Mouse (Mus musculus) lung, embryonic 14.5 days (tissue): ENCODE results near the gene Mgat5b. TPM values are rescaled to one million over a fixed set of nuclear protein-coding genes. Genes with fewer than 3 reads are reported as not detected.

Experiments
- ATAC-seq: fragments of 200-750 bp; cut with Nextera tagmentation; 2 replicates; pipeline ENCODE4 v1.8.0; 2017; ENCODE audit warnings: mild to moderate bottlenecking, moderate TSS enrichment, moderate library complexity; ENCODE audit not compliant: insufficient read depth
- DNase-seq: peaks from one replicate; pipeline ENCODE4 v3.0.0-alpha.2; 2015
- H3K27ac ChIP-seq: fragments of 300-500 bp; sonication (generic); 2 replicates; pipeline ENCODE4 v1.5.1; 2014; ENCODE audit warnings: low read depth, mild to moderate bottlenecking, moderate library complexity
- H3K27me3 ChIP-seq: fragments of 300-500 bp; sonication (generic); 2 replicates; pipeline ENCODE4 v1.6.1; 2014; ENCODE audit warnings: low read length, control low read depth; ENCODE audit not compliant: insufficient read depth
- H3K36me3 ChIP-seq: fragments of 300-500 bp; sonication (generic); 2 replicates; pipeline ENCODE4 v1.6.1; 2014; ENCODE audit warnings: control low read depth; ENCODE audit not compliant: insufficient read depth
- H3K4me1 ChIP-seq: fragments of 300-500 bp; sonication (generic); 2 replicates; pipeline ENCODE4 v1.6.1; 2014; ENCODE audit warnings: antibody characterized with exemption, control low read depth; ENCODE audit not compliant: insufficient read depth
- H3K4me2 ChIP-seq: fragments of 300-500 bp; sonication (generic); 2 replicates; pipeline ENCODE4 v1.6.1; 2014; ENCODE audit warnings: mild to moderate bottlenecking
- H3K4me3 ChIP-seq: fragments of 300-500 bp; sonication (generic); 2 replicates; pipeline ENCODE4 v1.5.1; 2014; ENCODE audit warnings: low read depth, low read length
- H3K9ac ChIP-seq: fragments of 300-500 bp; sonication (generic); 2 replicates; pipeline ENCODE4 v1.6.1; 2014
- H3K9me3 ChIP-seq: fragments of 300-500 bp; sonication (generic); 2 replicates; pipeline ENCODE4 v1.6.1; 2016; ENCODE audit warnings: low read depth, low read length, control low read depth
- CTCF ChIP-seq: IDR thresholded peaks from 2 replicates; pipeline ENCODE4 v1.5.1; 2016; ENCODE audit warnings: antibody characterized with exemption, low read depth
- WGBS: fragments of 180-500 bp; shearing (Covaris S2); extraction: QIAGEN DNeasy Blood & Tissue Kit; methylation state at CpG from one replicate; pipeline ENCODE4 v1.1.7; 2014; 5-methylcytosine and 5-hydroxymethylcytosine counted together
- polyA plus RNA-seq: library from polyadenylated mRNA; unstranded; fragments of >200 nt; fragmentation: Nextera tagmentation; extraction: Ambion mirVana; gene quantifications from 2 replicates; pipeline ENCODE4 v1.2.1, GENCODE M21; 2014

Mgat5b gene
- polyA plus RNA-seq, 1 experiment from 2014 or later, result 0.59 TPM

GRCm38 (mm10) chr11:116937141-116937540 lies 18.5 kb downstream of the Mgat5b start:
- no peak for TF ChIP-seq CTCF

GRCm38 (mm10) chr11:116940088-116940855 lies 21.6 kb downstream of the Mgat5b start:
- DNase-seq, result peak; percentile 46
- TF ChIP-seq CTCF, result no peak
- Histone ChIP-seq H3K27ac (no peak overlapping the region), H3K36me3 (no peaks in the 10 kb centered on the region), H3K9ac (peak overlapping the region; percentile 34), H3K27me3 (no peaks in the 10 kb centered on the region), H3K4me2 (peak overlapping the region; percentile 64), H3K9me3 (no peaks in the 10 kb centered on the region), H3K4me1 (peaks cover 4% of the 10 kb centered on the region; the same call in 1 of the 2 replicates), H3K4me3 (peak overlapping the region; percentile 25)
- peak; percentile 28; the same call in 1 of the 2 replicates for ATAC-seq
- 4% methylated on average over 20 of the region's 20 CpGs for WGBS

More at GRCm38 (mm10) chr11:116937141-116937540, 18.5 kb downstream of the Mgat5b start:
- no peaks in the 10 kb centered on the region for H3K9me3 ChIP-seq
- no peak for ATAC-seq
- H3K27me3 ChIP-seq, result no peaks in the 10 kb centered on the region
- no peaks in the 10 kb centered on the region for H3K36me3 ChIP-seq
- no peak overlapping the region for H3K4me2 ChIP-seq
- peaks cover 4% of the 10 kb centered on the region; the same call in 1 of the 2 replicates for H3K4me1 ChIP-seq
- H3K27ac ChIP-seq, result no peak overlapping the region
- H3K9ac ChIP-seq, result no peak overlapping the region
- peak; percentile 31 for DNase-seq
- 35% methylated on average over 10 of the region's 10 CpGs for WGBS
- no peak overlapping the region for H3K4me3 ChIP-seq

GRCm38 (mm10) chr11:116944346-116944745 lies 25.7 kb downstream of the Mgat5b start:
- TF ChIP-seq CTCF, result no peak
- 32% methylated on average over 4 of the region's 4 CpGs for WGBS
- H3K27ac ChIP-seq, result no peak overlapping the region
- H3K4me3 ChIP-seq, result no peak overlapping the region
- H3K4me2 ChIP-seq, result no peak overlapping the region
- H3K9me3 ChIP-seq, result no peaks in the 10 kb centered on the region
- ATAC-seq (no peak), DNase-seq (peak; percentile 54)
- H3K36me3 ChIP-seq, result no peaks in the 10 kb centered on the region
- H3K9ac ChIP-seq, result no peak overlapping the region
- H3K4me1 ChIP-seq, result peaks cover 4% of the 10 kb centered on the region; the same call in 1 of the 2 replicates
- no peaks in the 10 kb centered on the region for H3K27me3 ChIP-seq

GRCm38 (mm10) chr11:116949832-116950231 lies 31.2 kb downstream of the Mgat5b start:
- Histone ChIP-seq H3K4me1 (no peaks in the 10 kb centered on the region), H3K4me2 (no peak overlapping the region), H3K27ac (no peak overlapping the region), H3K27me3 (no peaks in the 10 kb centered on the region), H3K9me3 (no peaks in the 10 kb centered on the region), H3K36me3 (no peaks in the 10 kb centered on the region), H3K4me3 (no peak overlapping the region), H3K9ac (no peak overlapping the region)
- ATAC-seq (no peak), DNase-seq (no peak)
- TF ChIP-seq CTCF, result no peak
- 58% methylated on average over 9 of the region's 9 CpGs for WGBS

GRCm38 (mm10) chr11:116951429-116951828 lies 32.8 kb downstream of the Mgat5b start:
- H3K4me1 ChIP-seq, result no peaks in the 10 kb centered on the region
- TF ChIP-seq CTCF, result no peak
- no peak overlapping the region for H3K4me3 ChIP-seq

GRCm38 (mm10) chr11:116954231-116955118 lies 35.8 kb downstream of the Mgat5b start:
- H3K27ac ChIP-seq, result peak overlapping the region; percentile 50
- ATAC-seq, result peak; percentile 66; the same call in 1 of the 2 replicates
- WGBS, result 57% methylated on average over 23 of the region's 23 CpGs
- H3K4me3 ChIP-seq, result no peak overlapping the region
- no peak for TF ChIP-seq CTCF
- H3K4me2 ChIP-seq, result no peak overlapping the region
- no peaks in the 10 kb centered on the region for H3K36me3 ChIP-seq
- DNase-seq, result peak; percentile 62
- no peak overlapping the region for H3K9ac ChIP-seq
- H3K9me3 ChIP-seq, result no peaks in the 10 kb centered on the region
- H3K27me3 ChIP-seq, result no peaks in the 10 kb centered on the region
- no peaks in the 10 kb centered on the region for H3K4me1 ChIP-seq

More at GRCm38 (mm10) chr11:116951429-116951828, 32.8 kb downstream of the Mgat5b start:
- DNase-seq (no peak), ATAC-seq (no peak)
- 64% methylated on average over 1 of the region's 1 CpGs for WGBS
- no peak overlapping the region for H3K4me2 ChIP-seq
- no peak overlapping the region for H3K27ac ChIP-seq
- H3K9me3 ChIP-seq, result no peaks in the 10 kb centered on the region
- no peaks in the 10 kb centered on the region for H3K27me3 ChIP-seq
- no peak overlapping the region for H3K9ac ChIP-seq
- no peaks in the 10 kb centered on the region for H3K36me3 ChIP-seq

GRCm38 (mm10) chr11:116958601-116959000 lies 39.9 kb downstream of the Mgat5b start:
- Histone ChIP-seq H3K36me3 (no peaks in the 10 kb centered on the region), H3K4me2 (no peak overlapping the region), H3K9ac (no peak overlapping the region), H3K9me3 (no peaks in the 10 kb centered on the region), H3K4me1 (no peaks in the 10 kb centered on the region), H3K4me3 (no peak overlapping the region), H3K27ac (no peak overlapping the region), H3K27me3 (no peaks in the 10 kb centered on the region)
- no peak for ATAC-seq
- DNase-seq, result no peak
- no peak for TF ChIP-seq CTCF
- WGBS, result 47% methylated on average over 5 of the region's 5 CpGs
